Mouse (Mus musculus) forebrain, embryonic 15.5 days (tissue): ENCODE data around the gene Pfkm. TPM values are rescaled to one million over a fixed set of nuclear protein-coding genes. Genes with fewer than 3 reads are reported as not detected.

Experiments used
- ATAC-seq: fragments of 200-750 bp; cut with Nextera tagmentation; replicated peaks from 2 replicates; pipeline ENCODE4 v1.8.0; 2017; ENCODE audit warnings: mild to moderate bottlenecking, moderate TSS enrichment, moderate library complexity
- H3K27ac ChIP-seq: fragments of 300-500 bp; sonication (generic); replicated peaks from 2 replicates; pipeline ENCODE4 v1.5.1; 2015; ENCODE audit warnings: mild to moderate bottlenecking, inconsistent platforms
- H3K27me3 ChIP-seq: fragments of 300-500 bp; sonication (generic); 2 replicates; pipeline ENCODE4 v1.6.1; 2015; ENCODE audit warnings: inconsistent platforms
- H3K36me3 ChIP-seq: fragments of 300-500 bp; sonication (generic); 2 replicates; pipeline ENCODE4 v1.6.1; 2015; ENCODE audit warnings: mild to moderate bottlenecking, inconsistent platforms
- H3K4me1 ChIP-seq: fragments of 300-500 bp; sonication (generic); 2 replicates; pipeline ENCODE4 v1.6.1; 2015; ENCODE audit warnings: inconsistent platforms
- H3K4me2 ChIP-seq: fragments of 300-500 bp; sonication (generic); replicated peaks from 2 replicates; pipeline ENCODE4 v1.6.1; 2015; ENCODE audit warnings: mild to moderate bottlenecking, inconsistent platforms
- H3K4me3 ChIP-seq: fragments of 300-500 bp; sonication (generic); 2 replicates; pipeline ENCODE4 v1.5.1; 2015; ENCODE audit warnings: mild to moderate bottlenecking, inconsistent platforms
- H3K9ac ChIP-seq: fragments of 300-500 bp; sonication (generic); replicated peaks from 2 replicates; pipeline ENCODE4 v1.6.1; 2015; ENCODE audit warnings: mild to moderate bottlenecking, inconsistent platforms
- H3K9me3 ChIP-seq: fragments of 300-500 bp; sonication (generic); 2 replicates; pipeline ENCODE4 v1.6.1; 2016; ENCODE audit warnings: inconsistent platforms
- WGBS: fragments of 180-500 bp; shearing (Covaris S2); methylation state at CpG from one replicate; pipeline ENCODE4 v1.1.7; 2015; ENCODE audit warnings: mixed read lengths; 5-methylcytosine and 5-hydroxymethylcytosine counted together
- polyA plus RNA-seq: library from polyadenylated mRNA; unstranded; fragments of >200 nt; fragmentation: Nextera tagmentation; extraction: Ambion mirVana; gene quantifications from 2 replicates; pipeline ENCODE4 v1.2.1, GENCODE M21; 2015

Pfkm gene
- polyA plus RNA-seq, 1 experiment from 2014 or later = 84.4 TPM

GRCm38 (mm10) chr15:98074521-98074920, 17.9 kb upstream of the Pfkm start:
- H3K4me2 ChIP-seq = no peak overlapping the region
- 94% methylated on average over 8 of the region's 8 CpGs for WGBS
- H3K9me3 ChIP-seq = no peaks in the 10 kb centered on the region
- no peaks in the 10 kb centered on the region for H3K27me3 ChIP-seq
- H3K36me3 ChIP-seq = peaks cover 51% of the 10 kb centered on the region
- no peak overlapping the region for H3K9ac ChIP-seq
- no peak overlapping the region for H3K27ac ChIP-seq
- no peaks in the 10 kb centered on the region for H3K4me1 ChIP-seq
- H3K4me3 ChIP-seq = no peak overlapping the region
- ATAC-seq = no peak

DNA sequence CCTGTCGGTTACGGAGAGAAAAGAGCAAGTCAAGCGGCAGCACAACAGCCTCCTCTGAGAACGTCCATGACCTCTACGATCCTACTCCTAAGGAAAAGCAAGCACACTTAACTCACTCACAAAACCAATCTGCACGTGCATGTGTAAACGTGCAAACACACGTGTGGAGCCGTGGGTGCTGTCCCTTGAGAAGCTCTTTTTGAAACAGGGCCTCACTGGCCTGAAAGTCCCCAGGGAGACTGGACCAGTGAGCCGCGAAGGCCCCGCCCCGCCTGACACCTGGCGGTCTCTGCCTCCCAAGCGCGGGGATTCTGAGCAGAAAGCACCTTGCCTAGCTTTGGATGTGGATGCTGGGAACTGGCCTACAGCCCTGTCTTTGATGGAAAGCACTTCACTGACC, 17.4 kb upstream of the Pfkm start:
- H3K4me3 ChIP-seq = no peak overlapping the region
- no peak overlapping the region for H3K9ac ChIP-seq
- no peaks in the 10 kb centered on the region for H3K4me1 ChIP-seq
- H3K4me2 ChIP-seq = no peak overlapping the region
- WGBS = 91% methylated on average over 16 of the region's 16 CpGs
- H3K27me3 ChIP-seq = no peaks in the 10 kb centered on the region
- no peak overlapping the region for H3K27ac ChIP-seq
- ATAC-seq = no peak
- peaks cover 49% of the 10 kb centered on the region for H3K36me3 ChIP-seq
- no peaks in the 10 kb centered on the region for H3K9me3 ChIP-seq

- Histone ChIP-seq H3K27ac (no peak overlapping the region), H3K27me3 (no peaks in the 10 kb centered on the region), H3K4me3 (no peak overlapping the region), H3K36me3 (peaks cover 50% of the 10 kb centered on the region), H3K9ac (no peak overlapping the region), H3K4me2 (no peak overlapping the region), H3K4me1 (no peaks in the 10 kb centered on the region), H3K9me3 (no peaks in the 10 kb centered on the region)
- ATAC-seq = no peak
- 88% methylated on average over 6 of the region's 6 CpGs for WGBS
These were observed 15.5 kb upstream of the Pfkm start for GRCm38 (mm10) chr15:98076901-98077300.

GRCm38 (mm10) chr15:98088889-98089288, 3.5 kb upstream of the Pfkm start:
- 96% methylated on average over 1 of the region's 1 CpGs for WGBS
- Histone ChIP-seq H3K4me1 (peaks cover 22% of the 10 kb centered on the region), H3K27me3 (no peaks in the 10 kb centered on the region), H3K9me3 (no peaks in the 10 kb centered on the region), H3K27ac (no peak overlapping the region), H3K4me3 (no peak overlapping the region), H3K4me2 (no peak overlapping the region), H3K36me3 (peaks cover 15% of the 10 kb centered on the region), H3K9ac (no peak overlapping the region)
- ATAC-seq = no peak

DNA sequence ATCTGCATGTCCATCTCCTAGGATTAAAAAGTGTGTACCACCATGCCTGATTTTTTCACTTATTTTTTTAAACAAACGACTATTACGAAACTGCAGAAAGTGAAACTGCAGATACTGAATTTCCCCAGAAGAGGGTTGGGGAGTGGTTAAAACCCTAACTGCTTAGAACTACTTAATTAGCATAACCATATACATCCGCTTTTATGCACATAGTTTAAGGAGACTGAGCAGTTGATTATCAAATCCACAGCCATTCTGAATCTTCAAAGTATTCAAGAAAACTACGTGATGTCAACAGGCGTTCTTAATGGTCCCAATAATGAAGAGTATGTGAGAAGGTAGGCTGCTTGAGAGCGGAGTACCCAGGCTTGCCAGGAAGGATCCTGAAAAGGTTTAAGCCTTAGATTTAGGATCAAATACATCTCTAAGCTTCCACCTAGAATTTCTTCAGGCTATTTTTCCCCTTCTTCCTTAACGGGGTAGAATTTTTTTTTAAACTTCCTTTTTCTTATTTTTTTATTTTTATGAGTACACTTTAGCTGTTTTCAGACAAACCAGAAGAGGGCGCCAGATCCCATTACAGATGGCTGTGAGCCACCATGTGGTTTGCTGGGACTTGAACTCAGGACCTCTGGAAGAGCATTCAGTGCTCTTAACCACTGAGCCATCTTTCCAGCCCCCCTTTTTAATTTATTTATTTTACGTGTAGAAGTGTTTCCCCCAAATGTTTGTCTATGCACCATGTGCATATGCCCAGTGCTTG, 2.8 kb upstream of the Pfkm start:
- Histone ChIP-seq H3K27me3 (no peaks in the 10 kb centered on the region), H3K9me3 (no peaks in the 10 kb centered on the region), H3K9ac (no peak overlapping the region), H3K4me1 (peaks cover 25% of the 10 kb centered on the region), H3K4me2 (no peak overlapping the region), H3K36me3 (peaks cover 12% of the 10 kb centered on the region), H3K27ac (no peak overlapping the region), H3K4me3 (no peak overlapping the region)
- WGBS = 76% methylated on average over 9 of the region's 9 CpGs
- ATAC-seq = no peak

GRCm38 (mm10) chr15:98091841-98092240, 548 bp upstream of the Pfkm start:
- Histone ChIP-seq H3K27ac (no peak overlapping the region), H3K4me1 (peaks cover 25% of the 10 kb centered on the region), H3K4me3 (peak overlapping the region; percentile 79), H3K4me2 (peak overlapping the region; percentile 61), H3K9ac (0 out of 2 replicates have a peak overlapping the region, but pooled peaks have one; percentile 85), H3K27me3 (no peaks in the 10 kb centered on the region), H3K36me3 (no peaks in the 10 kb centered on the region; the same call in 1 of the 2 replicates), H3K9me3 (no peaks in the 10 kb centered on the region)
- ATAC-seq = no peak
- WGBS = 37% methylated on average over 4 of the region's 4 CpGs

GRCm38 (mm10) chr15:98093121-98094011, 977 bp downstream of the Pfkm start, which contains the start of gene Senp1:
Gene Senp1, minus strand, starts transcription at chr15:98093744.
- Histone ChIP-seq H3K36me3 (no peaks in the 10 kb centered on the region; the same call in 1 of the 2 replicates), H3K9me3 (no peaks in the 10 kb centered on the region), H3K27me3 (no peaks in the 10 kb centered on the region), H3K4me2 (peak within 1 kb of the TSS; percentile 61), H3K9ac (peak within 1 kb of the TSS; percentile 85), H3K4me3 (peak within 1 kb of the TSS; percentile 79), H3K4me1 (peaks cover 25% of the 10 kb centered on the region), H3K27ac (peak within 1 kb of the TSS; percentile 90)
- under 1% methylated on average over 58 of the region's 58 CpGs for WGBS
- ATAC-seq = peak; percentile 93

- Histone ChIP-seq H3K27ac (no peak overlapping the region), H3K27me3 (no peaks in the 10 kb centered on the region), H3K9me3 (no peaks in the 10 kb centered on the region), H3K4me2 (no peak overlapping the region), H3K9ac (no peak overlapping the region), H3K36me3 (no peaks in the 10 kb centered on the region), H3K4me3 (no peak overlapping the region), H3K4me1 (peaks cover 25% of the 10 kb centered on the region)
- no peak for ATAC-seq
- 91% methylated on average over 12 of the region's 12 CpGs for WGBS
These were observed 2.5 kb downstream of the Pfkm start for GRCm38 (mm10) chr15:98094905-98095304.

DNA sequence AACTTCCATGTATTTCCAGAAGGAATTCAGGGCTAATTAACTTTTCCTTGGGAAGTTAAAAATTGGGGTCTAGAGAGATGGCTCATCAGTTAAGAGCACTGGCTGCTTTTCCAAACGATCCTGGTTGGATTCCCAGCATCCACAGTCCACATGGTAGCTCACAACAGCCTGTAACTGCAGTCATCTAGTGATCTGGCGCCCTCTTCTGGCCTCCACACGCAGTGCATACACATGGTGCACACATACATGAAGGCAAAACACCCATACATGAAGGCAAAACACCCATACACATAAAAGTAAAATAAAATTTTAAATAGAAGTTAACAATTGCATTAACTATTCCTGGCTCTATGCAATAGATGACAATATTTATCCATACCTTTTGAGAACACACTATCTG, 4.6 kb downstream of the Pfkm start:
- no peak for ATAC-seq
- Histone ChIP-seq H3K4me3 (no peak overlapping the region), H3K4me1 (peaks cover 12% of the 10 kb centered on the region), H3K4me2 (no peak overlapping the region), H3K27ac (no peak overlapping the region), H3K9ac (no peak overlapping the region), H3K9me3 (no peaks in the 10 kb centered on the region), H3K27me3 (no peaks in the 10 kb centered on the region), H3K36me3 (no peaks in the 10 kb centered on the region)
- 51% methylated on average over 3 of the region's 3 CpGs for WGBS

- peaks cover 6% of the 10 kb centered on the region for H3K4me1 ChIP-seq
- 90% methylated on average over 9 of the region's 9 CpGs for WGBS
- no peak for ATAC-seq
- no peak overlapping the region for H3K4me3 ChIP-seq
- H3K27ac ChIP-seq = no peak overlapping the region
- no peaks in the 10 kb centered on the region for H3K36me3 ChIP-seq
- no peaks in the 10 kb centered on the region for H3K9me3 ChIP-seq
- H3K27me3 ChIP-seq = no peaks in the 10 kb centered on the region
- no peak overlapping the region for H3K9ac ChIP-seq
- H3K4me2 ChIP-seq = no peak overlapping the region
These were observed 6.1 kb downstream of the Pfkm start for GRCm38 (mm10) chr15:98098519-98098918.

DNA sequence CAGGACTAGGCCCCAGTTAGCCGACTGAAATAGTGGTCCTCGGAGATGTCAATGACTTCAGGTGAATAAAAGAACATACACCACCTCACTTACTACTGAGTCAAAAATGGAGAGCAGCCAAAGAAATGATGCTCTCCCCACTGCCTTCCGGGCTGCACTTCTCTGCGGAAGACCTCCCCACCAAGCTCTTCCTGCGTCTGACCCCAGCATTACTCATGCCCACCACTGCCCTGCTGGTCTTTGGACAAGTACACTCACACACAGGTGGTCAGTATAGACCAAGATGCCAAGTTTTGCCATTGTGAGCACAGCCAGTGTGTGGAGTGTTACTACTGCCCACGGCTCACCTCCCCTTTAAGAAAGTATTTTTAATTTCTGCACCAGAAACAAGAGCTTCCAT, 10.0 kb downstream of the Pfkm start:
- no peak for ATAC-seq
- WGBS = 91% methylated on average over 6 of the region's 6 CpGs

GRCm38 (mm10) chr15:98106506-98106905, 14.1 kb downstream of the Pfkm start:
- no peak overlapping the region for H3K27ac ChIP-seq
- H3K4me3 ChIP-seq = no peak overlapping the region
- WGBS = 80% methylated on average over 6 of the region's 6 CpGs
- no peaks in the 10 kb centered on the region for H3K9me3 ChIP-seq
- no peak overlapping the region for H3K9ac ChIP-seq
- no peaks in the 10 kb centered on the region for H3K36me3 ChIP-seq
- ATAC-seq = no peak
- peaks cover 26% of the 10 kb centered on the region for H3K4me1 ChIP-seq
- no peaks in the 10 kb centered on the region for H3K27me3 ChIP-seq
- no peak overlapping the region for H3K4me2 ChIP-seq

More for the DNA sequence above, 10.0 kb downstream of the Pfkm start:
- no peaks in the 10 kb centered on the region for H3K27me3 ChIP-seq
- no peaks in the 10 kb centered on the region for H3K4me1 ChIP-seq
- H3K9me3 ChIP-seq = no peaks in the 10 kb centered on the region
- H3K27ac ChIP-seq = no peak overlapping the region
- no peak overlapping the region for H3K4me3 ChIP-seq
- no peaks in the 10 kb centered on the region for H3K36me3 ChIP-seq
- H3K9ac ChIP-seq = no peak overlapping the region
- H3K4me2 ChIP-seq = no peak overlapping the region
